Mouse (Mus musculus) forebrain, embryonic 14.5 days (tissue): ENCODE data around the gene Actn1. TPM values are rescaled to one million over a fixed set of nuclear protein-coding genes. Genes with fewer than 3 reads are reported as not detected.

Experiments used
- ATAC-seq: fragments of 200-750 bp; cut with Nextera tagmentation; 2 replicates; pipeline ENCODE4 v1.8.0; 2017; ENCODE audit warnings: mild to moderate bottlenecking, moderate library complexity
- DNase-seq: peaks from one replicate; pipeline ENCODE4 v3.0.0-alpha.2; 2015; ENCODE audit warnings: low spot score
- H3K27ac ChIP-seq: fragments of 300-500 bp; sonication (generic); 2 replicates; pipeline ENCODE4 v1.5.1; 2014; ENCODE audit warnings: low read depth, mild to moderate bottlenecking, control low read depth, low read length, moderate library complexity
- H3K27me3 ChIP-seq: fragments of 300-500 bp; sonication (generic); replicated peaks from 2 replicates; pipeline ENCODE4 v1.6.1; 2014; ENCODE audit warnings: low read length, control low read depth, mixed read lengths; ENCODE audit not compliant: control insufficient read depth, insufficient read depth
- H3K36me3 ChIP-seq: fragments of 300-500 bp; sonication (generic); 2 replicates; pipeline ENCODE4 v1.6.1; 2014; ENCODE audit warnings: low read length, control low read depth; ENCODE audit not compliant: control insufficient read depth, insufficient read depth
- H3K4me1 ChIP-seq: fragments of 300-500 bp; sonication (generic); 2 replicates; pipeline ENCODE4 v1.6.1; 2014; ENCODE audit warnings: antibody characterized with exemption, low read length, control low read depth; ENCODE audit not compliant: control insufficient read depth, insufficient read depth
- H3K4me2 ChIP-seq: fragments of 300-500 bp; sonication (generic); 2 replicates; pipeline ENCODE4 v1.6.1; 2014; ENCODE audit warnings: mild to moderate bottlenecking, control low read depth, low read length
- H3K4me3 ChIP-seq: fragments of 300-500 bp; sonication (generic); 2 replicates; pipeline ENCODE4 v1.5.1; 2014; ENCODE audit warnings: low read depth, low read length, control low read depth
- H3K9ac ChIP-seq: fragments of 300-500 bp; sonication (generic); 2 replicates; pipeline ENCODE4 v1.6.1; 2014; ENCODE audit warnings: mild to moderate bottlenecking, low read length, control low read depth, moderate library complexity
- H3K9me3 ChIP-seq: fragments of 300-500 bp; sonication (generic); replicated peaks from 2 replicates; pipeline ENCODE4 v1.6.1; 2016; ENCODE audit warnings: low read length, control low read depth, mixed read lengths; ENCODE audit not compliant: control insufficient read depth
- WGBS: fragments of 180-500 bp; shearing (Covaris S2); extraction: QIAGEN DNeasy Blood & Tissue Kit; methylation state at CpG from one replicate; pipeline ENCODE4 v1.1.7; 2014; 5-methylcytosine and 5-hydroxymethylcytosine counted together
- polyA plus RNA-seq: library from polyadenylated mRNA; unstranded; fragments of >200 nt; fragmentation: Nextera tagmentation; extraction: Ambion mirVana; gene quantifications from 2 replicates; pipeline ENCODE4 v1.2.1, GENCODE M21; 2014

The Actn1 gene
- polyA plus RNA-seq, 1 experiment from 2014 or later, result 7.1 TPM

DNA sequence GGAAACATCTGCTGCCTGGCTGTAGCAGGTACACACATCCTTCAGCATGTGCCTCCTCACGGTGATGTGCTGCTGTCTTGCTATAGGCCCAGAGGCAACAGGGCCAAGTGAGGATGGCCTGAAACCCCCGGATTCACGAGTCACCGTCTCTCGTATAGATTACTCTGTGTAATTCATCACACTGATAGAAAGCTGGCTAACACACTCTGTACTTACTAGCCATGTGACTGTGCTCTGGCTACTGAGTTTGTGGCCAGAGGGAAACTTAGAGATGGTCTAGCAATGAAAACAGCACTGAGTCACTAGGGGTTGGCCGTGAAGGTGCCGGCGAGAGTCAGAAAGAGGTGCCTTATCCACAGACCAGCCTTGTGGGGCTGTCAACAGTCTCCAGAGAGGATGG is 95.6 kb downstream of the Actn1 start:
- no peaks in the 10 kb centered on the region for H3K9me3 ChIP-seq

DNA sequence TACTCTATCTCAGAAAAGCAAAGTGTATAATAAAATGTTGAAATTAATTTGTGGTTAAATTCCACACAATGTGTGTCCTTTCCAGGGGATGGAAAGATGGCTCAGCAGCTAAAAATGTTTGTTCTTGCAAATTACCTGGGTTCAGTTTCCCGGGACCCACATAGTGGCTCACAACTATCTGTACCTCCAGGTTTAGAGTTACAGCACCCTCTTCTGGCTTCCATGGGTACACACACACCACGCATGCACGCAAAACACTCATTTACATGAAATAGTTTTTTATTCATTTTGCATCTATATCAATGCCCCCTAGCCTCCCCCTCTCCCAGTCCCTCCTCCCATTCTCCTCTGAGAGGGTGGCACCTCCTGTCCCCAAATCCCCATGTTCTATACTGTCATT is 97.7 kb downstream of the Actn1 start:
- Histone ChIP-seq H3K4me3 (no peak overlapping the region), H3K4me1 (no peaks in the 10 kb centered on the region), H3K9me3 (no peaks in the 10 kb centered on the region), H3K36me3 (no peaks in the 10 kb centered on the region), H3K27ac (no peak overlapping the region), H3K9ac (no peak overlapping the region), H3K27me3 (no peaks in the 10 kb centered on the region), H3K4me2 (no peak overlapping the region)
- 78% methylated on average over 3 of the region's 3 CpGs for WGBS
- no peak for DNase-seq
- ATAC-seq, result no peak

More for the DNA sequence above, 95.6 kb downstream of the Actn1 start:
- Histone ChIP-seq H3K4me3 (no peak overlapping the region), H3K4me1 (0 out of 2 replicates have a peak, but pooled peaks cover 2% of the 10 kb centered on the region), H3K36me3 (no peaks in the 10 kb centered on the region), H3K27me3 (no peaks in the 10 kb centered on the region), H3K4me2 (no peak overlapping the region), H3K27ac (no peak overlapping the region), H3K9ac (no peak overlapping the region)
- no peak for DNase-seq
- ATAC-seq, result no peak
- WGBS, result 94% methylated on average over 8 of the region's 8 CpGs

DNA sequence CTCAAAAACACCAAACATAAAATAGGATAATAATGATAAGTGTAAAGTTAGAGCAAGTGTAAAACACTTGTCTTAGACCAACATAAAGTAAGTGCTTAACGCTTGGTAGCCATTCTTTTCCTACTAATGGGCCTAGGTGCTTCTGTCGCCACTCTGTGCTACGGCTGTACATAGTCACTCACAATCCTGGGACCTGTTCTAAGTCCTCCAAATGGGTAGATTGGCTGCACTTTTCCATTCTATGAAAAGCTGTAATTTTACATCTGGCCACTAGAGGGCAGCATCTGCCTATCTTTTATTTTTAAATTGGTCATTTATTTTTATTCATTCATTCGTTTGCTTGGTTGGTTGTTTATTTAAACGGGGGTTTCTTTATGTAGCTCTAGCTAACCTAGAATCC is 102.5 kb downstream of the Actn1 start:
- ATAC-seq, result 0 out of 2 replicates have a peak, but pooled peaks have one; percentile 55
- H3K4me3 ChIP-seq, result no peak overlapping the region
- peak; percentile 64 for DNase-seq
- no peaks in the 10 kb centered on the region for H3K4me1 ChIP-seq
- WGBS, result 6% methylated on average over 5 of the region's 5 CpGs
- H3K4me2 ChIP-seq, result no peak overlapping the region
- no peak overlapping the region for H3K27ac ChIP-seq
- no peaks in the 10 kb centered on the region for H3K9me3 ChIP-seq
- no peaks in the 10 kb centered on the region for H3K27me3 ChIP-seq
- no peak overlapping the region for H3K9ac ChIP-seq
- no peaks in the 10 kb centered on the region for H3K36me3 ChIP-seq

DNA sequence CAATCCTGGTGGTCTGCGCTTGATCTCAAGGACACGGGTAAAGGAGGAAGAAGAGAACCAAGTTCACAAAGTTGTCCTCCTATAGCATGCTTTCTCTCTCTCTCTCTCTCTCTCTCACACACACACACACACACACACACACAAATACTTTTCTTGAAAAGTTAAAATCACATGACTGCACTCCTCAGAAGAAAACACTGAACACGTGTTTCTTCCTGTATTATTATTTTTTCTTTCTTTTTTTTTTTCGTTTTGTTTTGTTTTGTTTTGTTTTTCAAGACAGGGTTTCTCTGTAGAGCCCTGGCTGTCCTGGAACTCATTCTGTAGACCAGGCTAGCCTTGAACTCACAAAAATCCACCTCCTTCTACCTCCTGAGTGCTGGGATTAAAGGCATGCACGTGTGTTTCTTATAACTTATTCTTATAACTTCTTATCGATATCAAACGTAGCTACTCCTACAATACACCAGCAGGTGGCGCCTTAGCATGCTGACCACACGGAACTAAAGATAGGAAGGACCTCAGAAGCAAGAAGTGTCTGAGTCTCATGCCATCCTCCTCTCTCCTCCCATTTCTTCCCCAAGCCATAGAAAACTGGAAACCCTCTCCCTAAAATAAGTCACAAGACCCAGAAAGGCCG is 106.4 kb downstream of the Actn1 start:
- 42% methylated on average over 10 of the region's 10 CpGs for WGBS
- H3K9ac ChIP-seq, result no peak overlapping the region
- 0 out of 2 replicates have a peak, but pooled peaks cover 4% of the 10 kb centered on the region for H3K9me3 ChIP-seq
- no peak overlapping the region for H3K27ac ChIP-seq
- no peaks in the 10 kb centered on the region for H3K27me3 ChIP-seq
- DNase-seq, result peak; percentile 71
- ATAC-seq, result no peak
- no peak overlapping the region for H3K4me3 ChIP-seq
- no peaks in the 10 kb centered on the region for H3K36me3 ChIP-seq
- H3K4me2 ChIP-seq, result no peak overlapping the region
- no peaks in the 10 kb centered on the region for H3K4me1 ChIP-seq

DNA sequence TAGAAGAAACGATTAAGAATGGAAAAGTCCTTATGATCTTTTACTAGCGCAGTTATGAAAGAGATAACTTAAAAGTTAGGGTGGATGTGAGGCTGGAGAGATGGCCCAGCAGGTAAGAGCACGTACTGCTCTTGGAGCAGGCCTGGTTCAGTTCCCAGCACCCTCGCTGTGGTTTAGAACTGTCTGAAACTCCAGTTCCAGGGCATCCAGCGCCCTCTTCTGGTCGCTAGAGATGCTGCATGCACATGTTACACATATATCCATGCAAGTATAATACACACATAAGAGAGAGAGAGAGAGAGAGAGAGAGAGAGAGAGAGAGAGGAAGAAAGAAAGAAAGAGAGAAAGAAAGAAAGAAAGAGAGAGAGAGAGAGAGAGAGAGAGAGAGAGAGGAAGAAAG is 107.1 kb downstream of the Actn1 start:
- no peak for ATAC-seq
- H3K27ac ChIP-seq, result no peak overlapping the region
- WGBS, result 82% methylated on average over 6 of the region's 6 CpGs
- no peak overlapping the region for H3K4me2 ChIP-seq
- H3K27me3 ChIP-seq, result no peaks in the 10 kb centered on the region
- no peak for DNase-seq
- no peaks in the 10 kb centered on the region for H3K36me3 ChIP-seq
- H3K9ac ChIP-seq, result no peak overlapping the region
- H3K9me3 ChIP-seq, result 0 out of 2 replicates have a peak, but pooled peaks cover 4% of the 10 kb centered on the region
- no peak overlapping the region for H3K4me3 ChIP-seq
- H3K4me1 ChIP-seq, result no peaks in the 10 kb centered on the region

DNA sequence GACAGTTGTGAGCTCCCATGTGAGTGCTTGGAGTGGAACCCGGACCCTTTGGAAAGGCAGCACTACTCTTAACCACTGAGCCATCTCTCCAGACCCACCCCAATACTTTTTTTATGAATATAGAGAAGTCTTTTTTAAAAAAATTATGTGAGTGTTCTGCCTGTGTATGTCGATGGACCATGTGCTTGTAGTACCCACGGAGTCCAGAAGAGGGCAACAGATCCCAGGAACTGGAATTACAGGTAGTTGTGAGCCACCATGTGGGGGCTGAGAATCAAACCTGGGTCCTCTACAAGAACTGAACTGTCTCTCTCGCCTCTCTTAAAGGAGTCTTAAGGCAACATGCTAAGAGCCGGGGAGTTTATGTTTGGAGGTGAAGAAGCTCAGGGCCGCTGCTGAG is 108.3 kb downstream of the Actn1 start:
- Histone ChIP-seq H3K27me3 (no peaks in the 10 kb centered on the region), H3K9ac (no peak overlapping the region), H3K4me2 (no peak overlapping the region), H3K4me1 (no peaks in the 10 kb centered on the region), H3K9me3 (0 out of 2 replicates have a peak, but pooled peaks cover 4% of the 10 kb centered on the region), H3K27ac (no peak overlapping the region), H3K36me3 (no peaks in the 10 kb centered on the region), H3K4me3 (no peak overlapping the region)
- ATAC-seq (no peak), DNase-seq (no peak)
- WGBS, result 93% methylated on average over 6 of the region's 6 CpGs

DNA sequence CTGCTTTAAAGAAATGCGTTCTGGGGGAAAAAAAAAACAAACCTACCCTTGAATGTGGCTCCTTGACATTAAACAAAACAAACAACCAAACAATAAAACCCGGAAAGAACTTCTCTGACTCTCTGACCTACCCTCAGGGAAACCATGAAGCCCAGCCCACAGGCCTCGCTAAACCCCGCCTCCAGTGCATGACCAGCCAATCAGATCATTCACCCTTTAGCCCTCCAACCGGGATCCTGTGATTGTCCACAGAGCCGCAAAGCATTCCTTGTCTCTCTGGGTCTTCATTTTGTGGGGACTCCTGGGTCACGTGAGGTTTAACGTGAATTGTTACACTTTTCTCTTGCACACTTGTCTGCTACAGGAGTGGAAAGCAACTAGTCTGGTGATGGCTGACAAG is 109.5 kb downstream of the Actn1 start:
- Histone ChIP-seq H3K36me3 (no peaks in the 10 kb centered on the region), H3K27me3 (no peaks in the 10 kb centered on the region), H3K9me3 (0 out of 2 replicates have a peak, but pooled peaks cover 4% of the 10 kb centered on the region), H3K9ac (no peak overlapping the region), H3K4me1 (no peaks in the 10 kb centered on the region), H3K27ac (no peak overlapping the region), H3K4me3 (no peak overlapping the region), H3K4me2 (no peak overlapping the region)
- ATAC-seq (no peak), DNase-seq (no peak)
- WGBS, result 30% methylated on average over 8 of the region's 8 CpGs

DNA sequence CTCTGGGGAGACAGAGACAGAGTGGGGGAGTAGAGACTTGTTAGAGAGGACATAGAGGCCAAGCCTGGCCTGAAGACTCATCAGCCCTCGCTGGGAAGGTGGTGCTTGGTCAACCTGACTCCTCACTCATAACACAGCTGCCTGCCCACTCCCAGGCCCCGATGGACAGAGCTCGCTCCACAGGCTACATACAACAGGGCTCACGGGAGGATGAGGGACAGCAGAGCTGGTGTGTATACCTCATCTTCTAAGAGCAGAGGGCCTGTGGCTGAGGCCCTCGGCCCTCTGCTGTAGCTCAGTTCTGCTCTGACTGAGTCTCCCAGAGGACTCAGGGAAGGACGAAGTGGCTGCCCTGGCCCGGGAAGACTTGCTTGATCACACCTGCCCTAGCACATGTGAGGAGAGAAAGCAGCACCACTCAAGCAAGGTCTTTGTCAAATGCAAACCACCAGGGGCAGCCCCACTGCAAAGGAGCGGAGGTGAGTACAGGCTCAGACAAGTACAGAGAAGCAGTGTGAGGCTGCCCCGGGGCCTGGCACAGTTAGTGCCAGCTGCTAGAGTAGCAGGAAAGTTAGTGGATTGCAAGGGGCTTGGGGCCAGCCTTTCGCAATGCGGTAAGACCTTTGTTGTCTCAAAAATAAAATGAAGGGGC is 112.5 kb downstream of the Actn1 start:
- Histone ChIP-seq H3K4me2 (no peak overlapping the region), H3K27ac (no peak overlapping the region), H3K9me3 (0 out of 2 replicates have a peak, but pooled peaks cover 4% of the 10 kb centered on the region), H3K27me3 (no peaks in the 10 kb centered on the region), H3K4me1 (no peaks in the 10 kb centered on the region), H3K9ac (no peak overlapping the region), H3K36me3 (no peaks in the 10 kb centered on the region), H3K4me3 (no peak overlapping the region)
- WGBS, result 87% methylated on average over 11 of the region's 11 CpGs
- DNase-seq (no peak), ATAC-seq (no peak)
